Mouse (Mus musculus) olfactory bulb, adult 2 months (tissue): Measurements from ENCODE around the gene Lef1.

Source experiments
- CTCF ChIP-seq: fragments of 200-500 bp; IDR thresholded peaks from 2 replicates; pipeline ENCODE4 v1.5.1; 2012; ENCODE audit warnings: low read depth, mild to moderate bottlenecking, low read length, moderate library complexity; ENCODE audit not compliant: insufficient read depth
- POLR2A ChIP-seq: fragments of 200-500 bp; IDR thresholded peaks from 2 replicates; pipeline ENCODE4 v1.6.1; 2012; ENCODE audit warnings: mild to moderate bottlenecking, low read depth, low read length, moderate library complexity; ENCODE audit not compliant: insufficient read depth

DNA sequence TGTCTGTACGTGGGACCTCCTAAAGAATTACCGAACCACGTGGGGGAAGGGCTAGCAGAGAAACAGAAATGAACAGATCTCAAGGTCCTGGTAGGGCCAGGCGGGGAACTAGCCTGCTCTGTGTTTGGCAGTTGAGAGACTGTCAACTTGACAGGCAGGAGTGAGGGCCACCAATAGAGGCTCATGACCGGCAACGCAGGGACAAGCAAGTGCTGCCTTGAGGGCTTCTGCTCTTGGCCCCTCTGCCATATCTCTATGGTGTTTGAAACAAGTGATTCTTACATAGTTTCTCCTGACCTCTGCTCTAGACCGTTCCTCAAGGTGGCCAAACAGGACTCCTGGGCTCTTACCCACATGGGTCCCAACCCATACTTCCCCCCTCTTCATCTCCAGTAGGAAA lies 141.3 kb downstream of the Lef1 start:
- TF ChIP-seq POLR2A (no peak), CTCF (no peak)
